Mouse (Mus musculus): ENCODE measurements at regions not wholly inside any gene's neighbourhood (a gene's known extent, or its start where the extent isn't known, plus 50 kb on each side); places are given as distances from the start of the nearest gene placed in this dataset.

DNA sequence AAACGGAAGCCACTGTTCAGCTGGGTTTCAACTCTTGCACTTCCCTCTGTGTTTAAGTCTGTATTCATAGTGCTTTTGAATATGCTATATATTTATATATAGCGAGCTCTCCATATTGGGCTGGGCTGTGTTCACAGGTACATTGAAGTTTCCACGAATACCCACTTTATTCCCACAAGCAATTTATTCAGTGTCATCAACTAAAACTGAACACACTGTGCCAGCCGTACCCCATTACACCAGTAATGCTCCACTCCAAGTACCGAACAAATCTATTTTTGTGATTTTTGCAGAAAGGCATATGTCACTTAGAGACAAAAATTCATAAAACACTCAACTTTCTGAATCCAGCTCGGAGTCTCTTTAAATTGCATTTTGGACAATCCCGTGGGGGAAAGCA is 1048.5 kb downstream of the Sorcs1 start:
- TF ChIP-seq CTCF (IDR thresholded peaks at IDR 0.05) (no peak), EP300 (IDR thresholded peaks at IDR 0.05) (no peak)

Data from lung, postnatal 0 days (tissue).